Mouse (Mus musculus) liver, adult (tissue): ENCODE measurements around the gene Klf3.

Source experiments
- GATA4 ChIP-seq: IDR thresholded peaks from 2 replicates; pipeline ENCODE4 v1.6.1; 2014; ENCODE audit warnings: mild to moderate bottlenecking, low read length; ENCODE audit not compliant: insufficient replicate concordance

Gene Klf3

GRCm38 (mm10) chr5:64849892-64850291 lies 46.7 kb downstream of the Klf3 start:
- no peak for TF ChIP-seq GATA4

DNA sequence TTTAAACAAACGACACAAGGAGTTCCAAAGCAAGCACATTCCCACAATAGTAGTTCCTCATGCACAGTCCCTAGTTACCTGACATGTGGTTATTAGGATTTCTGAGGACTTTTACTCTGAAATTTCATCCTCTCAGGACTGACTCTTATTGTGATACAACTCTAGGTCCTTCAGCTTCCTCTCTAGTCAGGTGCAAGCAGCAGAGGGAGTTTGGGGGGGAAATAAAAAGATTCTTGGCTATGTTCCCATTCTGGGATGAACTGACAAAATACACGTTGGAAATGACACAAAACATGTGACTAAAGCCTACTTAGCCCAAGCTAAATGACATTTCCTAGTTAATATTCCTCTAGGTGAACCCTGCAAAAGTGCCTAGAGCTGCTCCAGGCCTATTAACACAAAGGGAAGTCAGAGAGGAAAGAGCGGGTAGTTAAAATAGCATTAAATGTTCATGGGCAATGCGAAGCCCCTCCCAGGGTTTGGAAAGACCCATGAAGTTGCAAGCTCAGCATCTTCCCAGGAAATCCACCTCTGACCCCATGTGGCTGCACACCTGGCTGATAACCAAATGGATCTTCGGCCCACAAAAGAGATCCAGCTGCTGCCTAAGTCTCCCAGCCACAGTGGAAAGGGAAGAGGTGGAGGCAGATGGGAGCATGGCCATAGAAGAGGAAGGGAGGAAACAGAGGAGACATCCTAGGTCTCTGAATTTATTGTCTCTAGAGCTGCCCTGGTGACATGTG lies 49.6 kb downstream of the Klf3 start:
- no peak for TF ChIP-seq GATA4

DNA sequence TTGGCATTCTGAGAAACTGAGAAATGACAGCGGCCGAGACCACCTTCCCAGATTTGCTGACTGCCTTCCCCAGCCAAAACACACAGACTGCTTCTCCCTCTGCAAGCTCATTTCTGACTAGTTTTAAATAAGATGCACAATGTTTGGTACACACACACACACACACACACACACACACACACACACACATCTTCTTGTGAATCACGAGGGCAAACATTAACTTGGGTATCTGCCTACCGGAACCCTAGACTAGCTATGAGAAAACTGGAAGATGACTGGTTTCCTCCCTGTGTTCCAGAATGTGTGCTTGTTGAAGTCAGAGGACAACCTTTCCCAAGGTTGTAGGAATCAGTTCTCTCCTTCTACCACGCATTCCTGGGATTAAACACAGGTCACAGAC lies 50.2 kb downstream of the Klf3 start:
- no peak for TF ChIP-seq GATA4

- no peak for TF ChIP-seq GATA4
Observed at GRCm38 (mm10) chr5:64855199-64855598, 52.0 kb downstream of the Klf3 start.

- no peak for TF ChIP-seq GATA4
Observed at GRCm38 (mm10) chr5:64860900-64861470, 57.8 kb downstream of the Klf3 start.

- no peak for TF ChIP-seq GATA4
Observed at GRCm38 (mm10) chr5:64861471-64862199, 58.4 kb downstream of the Klf3 start.

DNA sequence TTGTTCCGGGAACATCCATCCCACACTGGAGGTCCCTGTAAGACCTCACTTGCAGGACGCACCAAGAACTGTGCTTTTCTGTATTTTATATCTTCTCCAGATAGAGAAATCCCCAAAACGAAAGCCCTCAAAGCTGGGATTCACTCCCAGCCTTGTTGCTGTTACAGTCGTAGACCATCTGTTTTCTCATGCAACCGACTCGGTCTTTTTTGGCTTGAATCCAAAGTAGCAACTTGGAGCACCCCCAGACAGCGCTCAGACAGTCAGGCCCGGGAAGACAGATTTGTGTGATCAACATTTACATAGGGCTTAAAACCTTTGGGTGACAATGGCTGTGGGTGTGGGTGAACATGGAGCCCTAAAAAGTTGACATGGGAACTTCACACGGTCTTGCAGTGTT lies 59.1 kb downstream of the Klf3 start:
- no peak for TF ChIP-seq GATA4

GRCm38 (mm10) chr5:64864699-64865108 lies 61.5 kb downstream of the Klf3 start:
- no peak for TF ChIP-seq GATA4

GRCm38 (mm10) chr5:64865219-64865964 lies 62.2 kb downstream of the Klf3 start:
- no peak for TF ChIP-seq GATA4

DNA sequence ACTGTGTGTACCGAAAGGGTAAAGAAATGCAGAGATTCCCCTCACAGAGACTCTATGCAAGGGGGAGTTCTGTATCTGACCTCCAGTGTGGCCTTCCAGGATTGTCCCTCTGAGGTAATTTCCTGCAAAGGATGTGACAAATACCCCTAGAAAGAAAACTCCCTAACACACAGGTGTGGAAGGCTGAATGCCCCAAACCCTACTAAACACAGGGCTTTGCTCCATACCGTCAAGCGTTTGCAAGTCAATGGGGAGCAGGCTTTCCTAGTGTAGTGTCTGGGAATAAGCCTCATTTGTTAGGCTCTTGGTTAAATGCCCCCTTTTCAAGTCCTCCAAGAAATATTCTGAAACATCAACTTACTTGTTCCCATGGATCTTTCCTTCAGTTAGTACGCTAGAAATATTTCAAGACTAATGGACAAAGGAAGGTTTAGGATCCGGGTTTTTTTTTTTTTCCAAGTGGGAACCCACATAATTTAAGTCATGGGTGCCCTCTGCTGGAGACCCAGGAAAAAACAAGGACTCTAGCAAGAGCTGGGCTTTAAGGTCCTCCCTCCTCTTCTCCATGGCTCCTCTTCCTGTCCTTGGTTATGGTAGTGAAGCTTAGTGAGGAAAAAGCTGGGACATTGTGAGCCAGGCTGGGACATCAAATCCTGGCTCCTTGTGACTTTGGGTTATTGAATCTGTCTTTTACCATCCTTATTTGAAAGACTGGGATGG lies 63.3 kb downstream of the Klf3 start:
- TF ChIP-seq GATA4 = no peak

DNA sequence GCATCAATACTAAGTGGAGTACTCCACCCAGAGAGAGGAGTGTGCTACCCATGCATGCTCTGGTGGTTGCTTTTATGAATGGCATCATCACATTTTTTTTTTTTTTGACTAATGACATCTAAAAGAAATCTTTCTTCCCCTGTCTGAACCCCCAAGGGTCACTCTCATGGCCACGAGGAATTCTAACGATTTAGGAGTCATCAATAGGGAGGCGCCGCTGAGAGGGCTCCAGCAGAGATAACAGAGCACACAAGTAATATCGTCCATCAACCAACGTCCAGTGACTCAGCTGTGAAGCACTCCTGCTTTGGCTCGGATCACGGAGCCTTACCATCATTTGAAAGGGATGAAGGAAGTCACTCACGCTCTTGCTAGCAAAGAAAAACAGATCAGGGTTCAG lies 63.9 kb downstream of the Klf3 start:
- no peak for TF ChIP-seq GATA4

- no peak for TF ChIP-seq GATA4
Observed at GRCm38 (mm10) chr5:64867551-64867950, 64.4 kb downstream of the Klf3 start.

- TF ChIP-seq GATA4 = no peak
Observed at GRCm38 (mm10) chr5:64876086-64876830, 73.1 kb downstream of the Klf3 start.
